Mouse (Mus musculus) megakaryocyte, embryonic 14.5 days (primary cell): ENCODE data around the gene Uts2.

Experiments used
- FLI1 ChIP-seq: IDR thresholded peaks from 2 replicates; pipeline ENCODE4 v1.6.1; 2012; ENCODE audit warnings: low read length, inconsistent platforms, mixed read lengths
- GATA1 ChIP-seq: IDR thresholded peaks from 3 replicates; pipeline ENCODE4 v1.6.1; 2012; ENCODE audit warnings: mixed read lengths, low read length, inconsistent platforms, borderline replicate concordance

DNA sequence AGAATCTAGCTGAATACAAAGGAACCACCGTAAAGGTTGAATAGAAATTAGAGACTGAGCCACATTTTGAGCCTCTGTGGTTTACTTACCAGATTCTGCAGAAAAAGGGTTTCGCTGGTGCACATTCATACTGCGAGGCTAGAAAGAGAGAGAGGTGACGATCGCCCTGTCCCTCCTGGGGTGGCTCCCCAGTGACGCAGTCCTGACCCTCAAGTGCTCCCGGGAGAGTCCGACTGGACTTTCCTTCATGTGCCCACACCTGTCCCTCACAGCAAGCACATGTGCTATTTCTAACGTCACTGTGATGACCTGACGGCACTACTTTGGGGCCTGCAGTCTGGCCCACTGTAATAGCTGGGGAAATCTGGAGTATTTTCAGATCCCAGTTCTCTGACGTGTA, 40.9 kb downstream of the Uts2 start:
- TF ChIP-seq GATA1 (no peak), FLI1 (no peak)
